ENCODE assay signal across 10 mouse cellular contexts in genomic region chr4:114684844-114685382, GRCm38 (mm10).
"Had no signal": no experiment of that assay in that cellular context is flagged by ENCODE, and none has a peak within 500 bp of the region (broad histone marks: within the 10 kb centered on the region; RNA-seq: fewer than 3 reads in every experiment).

No protein-coding gene starts in this region.

- H3K4me3 ChIP-seq: liver, embryonic 12.5 days; liver, embryonic 15.5 days; lung, embryonic 15.5 days; neural tube, embryonic 13.5 days; stomach, embryonic 15.5 days had no signal

- ATAC-seq: liver, embryonic 12.5 days had no signal

- H3K4me1 ChIP-seq: liver, embryonic 12.5 days; liver, embryonic 15.5 days; stomach, embryonic 15.5 days had no signal

- DNase-seq: lung, adult 18-20 months had no signal

- H3K27ac ChIP-seq: limb, embryonic 13.5 days; liver, embryonic 12.5 days; liver, embryonic 15.5 days; lung, embryonic 15.5 days; midbrain, embryonic 12.5 days; midbrain, embryonic 15.5 days; neural tube, embryonic 13.5 days; stomach, embryonic 15.5 days had no signal

- H3K4me2 ChIP-seq: liver, embryonic 15.5 days had no signal

- H3K9ac ChIP-seq: limb, embryonic 13.5 days; liver, embryonic 12.5 days; liver, embryonic 15.5 days; lung, embryonic 15.5 days; midbrain, embryonic 12.5 days; midbrain, embryonic 15.5 days; neural tube, embryonic 13.5 days; stomach, embryonic 15.5 days had no signal

- H3K36me3 ChIP-seq: limb, embryonic 13.5 days; liver, embryonic 12.5 days; liver, embryonic 15.5 days; lung, embryonic 15.5 days; midbrain, embryonic 12.5 days; midbrain, embryonic 15.5 days; neural tube, embryonic 13.5 days; stomach, embryonic 15.5 days had no signal

- H3K9me3 ChIP-seq: limb, embryonic 13.5 days; liver, embryonic 12.5 days; liver, embryonic 15.5 days; lung, embryonic 15.5 days; megakaryocyte, embryonic 14.5 days; midbrain, embryonic 12.5 days; midbrain, embryonic 15.5 days; neural tube, embryonic 13.5 days; stomach, embryonic 15.5 days had no signal
